Mouse (Mus musculus) CD8-positive naive resting alpha-beta T cell, adult 57 days (primary cell): ENCODE data around the gene Cdc37l1. TPM values are rescaled to one million over a fixed set of nuclear protein-coding genes. Genes with fewer than 3 reads are reported as not detected.

ENCODE experiments used
- total RNA-seq: library from RNA; stranded (reverse); gene quantifications from one replicate; pipeline ENCODE4 v1.2.4, GENCODE M21; 2023

Gene Cdc37l1
- 59.9 TPM for total RNA-seq

DNA sequence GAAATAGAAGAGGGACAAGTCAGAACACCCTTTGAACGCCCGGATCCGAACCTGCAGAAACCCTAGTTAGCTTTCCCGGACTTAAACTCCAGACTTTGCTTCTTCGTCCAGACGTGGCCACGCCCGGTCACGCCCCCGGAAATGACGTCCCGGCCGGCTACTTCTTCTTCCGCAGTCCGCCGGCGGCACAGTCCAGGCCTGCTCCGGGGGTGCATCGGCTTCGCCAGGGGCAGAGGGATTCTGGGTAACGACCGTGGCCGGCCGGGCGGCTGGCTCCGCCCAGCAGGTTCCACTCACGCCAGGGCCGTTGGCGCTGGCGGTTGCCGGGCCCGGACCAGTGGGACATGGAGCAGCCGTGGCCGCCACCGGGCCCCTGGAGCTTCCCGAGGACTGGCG, at the start of gene Cdc37l1:
TSS of gene Cdc37l1 (plus strand) at position 159 of the 396 bp plus-strand sequence.

GRCm38 (mm10) chr19:28963842-28964551, 26.2 kb upstream of the Cdc37l1 start, which contains the start of gene Plpp6:
Plpp6 (plus strand) TSS chr19:28963953.

DNA sequence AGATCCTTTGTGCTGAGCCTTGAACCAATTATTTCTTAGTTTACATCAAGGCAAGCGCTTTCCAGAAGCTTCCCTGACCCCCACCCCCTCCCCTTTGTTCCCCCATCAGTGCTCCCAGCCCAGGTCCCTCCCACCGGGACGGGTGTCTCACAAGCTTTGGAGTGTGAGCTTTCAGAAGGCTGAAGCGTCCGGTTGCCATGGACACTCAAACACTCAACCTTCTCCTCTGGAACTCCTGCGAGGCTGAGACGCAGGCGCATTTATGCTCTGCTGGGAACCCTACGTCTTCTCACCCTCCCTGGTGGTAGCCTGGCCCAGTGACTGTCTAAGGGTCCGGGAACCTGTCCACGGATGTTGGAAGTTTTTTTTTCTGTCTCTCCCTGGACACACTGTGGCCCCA, 22.5 kb upstream of the Cdc37l1 start, which contains the start of gene 4430402I18Rik:
TSS of gene 4430402I18Rik (minus strand) at position 149 of the 400 bp plus-strand sequence.

DNA sequence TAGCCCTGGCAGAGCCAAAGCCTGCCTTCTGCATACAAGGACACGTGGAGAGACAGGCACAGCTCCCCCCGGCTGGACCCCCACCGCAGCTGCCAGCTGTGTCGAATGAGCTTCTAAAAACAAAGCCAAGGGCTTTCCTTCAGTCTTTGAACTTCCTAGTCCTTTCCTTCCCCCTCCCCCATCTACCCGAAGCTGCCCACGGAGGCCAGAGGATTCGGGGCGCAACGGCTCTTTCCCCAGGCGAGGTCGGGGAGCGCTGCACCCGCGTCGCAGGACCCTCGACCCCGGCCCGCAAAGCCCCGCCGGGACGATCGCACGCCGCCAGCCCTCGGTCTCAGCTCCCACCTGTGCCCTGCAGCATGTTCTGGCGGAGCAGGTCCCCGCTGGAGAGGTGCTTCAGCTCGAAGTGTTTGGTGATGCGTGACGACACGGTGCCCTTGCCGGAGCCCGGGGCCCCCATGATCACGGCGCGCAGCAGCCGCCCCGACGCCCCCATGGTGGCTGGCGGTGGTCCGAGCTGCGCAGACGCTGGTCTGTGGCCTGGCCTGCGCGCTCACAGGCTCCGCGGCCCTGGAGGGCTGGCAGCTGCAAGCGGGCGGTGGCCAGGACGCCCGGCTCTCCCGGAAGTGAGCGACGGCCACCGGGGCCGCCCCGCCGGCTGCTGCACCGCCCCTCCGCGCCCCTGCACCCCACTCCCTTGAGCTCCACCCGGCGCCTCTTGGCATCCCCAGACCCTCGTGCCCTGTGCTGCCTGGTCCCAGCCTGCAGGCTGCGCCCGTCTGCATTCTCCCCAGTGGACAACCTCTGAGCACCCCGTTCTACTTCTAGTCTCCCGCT, 57.4 kb downstream of the Cdc37l1 start, which contains the start of gene Ak3:
TSS of gene Ak3 (minus strand) at position 628 of the 837 bp plus-strand sequence.

Other genes with a start within 250 kb of the Cdc37l1 start
- not detected for gene Slc1a1, start 155.3 kb upstream of the Cdc37l1 start, total RNA-seq
- 13.0 TPM for gene Plpp6, start 26.4 kb upstream of the Cdc37l1 start, total RNA-seq
- gene 4430402I18Rik, start 22.6 kb upstream of the Cdc37l1 start, total RNA-seq = 0.58 TPM
- 19.1 TPM for gene Ak3, start 57.6 kb downstream of the Cdc37l1 start, total RNA-seq
- 28.5 TPM for gene Rcl1, start 111.0 kb downstream of the Cdc37l1 start, total RNA-seq